Mouse (Mus musculus) hindbrain, embryonic 12.5 days (tissue): ENCODE results near the gene Fbxo40. TPM values are rescaled to one million over a fixed set of nuclear protein-coding genes. Genes with fewer than 3 reads are reported as not detected.

ENCODE experiments used
- polyA plus RNA-seq: library from polyadenylated mRNA; unstranded; fragments of >200 nt; fragmentation: Nextera tagmentation; extraction: Ambion mirVana; gene quantifications from 2 replicates; pipeline ENCODE4 v1.2.1, GENCODE M21; 2016

Fbxo40 gene
- polyA plus RNA-seq, 1 experiment from 2014 or later, result 0.04 TPM

Other genes starting within 250 kb of the Fbxo40 start
- 3.0 and 6.6 TPM in 2 replicates for gene Slc15a2, start 205.5 kb downstream of the Fbxo40 start, polyA plus RNA-seq
- 63.4 and 68.9 TPM in 2 replicates for gene Iqcb1, start 162.1 kb downstream of the Fbxo40 start, polyA plus RNA-seq
- 1.2 TPM in 2 replicates for gene Eaf2, start 115.5 kb downstream of the Fbxo40 start, polyA plus RNA-seq
- 95.7 and 96.0 TPM in 2 replicates for gene Golgb1, start 115.3 kb downstream of the Fbxo40 start, polyA plus RNA-seq
- 2.5 and 2.8 TPM in 2 replicates for gene Hcls1, start 55.5 kb downstream of the Fbxo40 start, polyA plus RNA-seq
- gene Polq, start 21.3 kb upstream of the Fbxo40 start, polyA plus RNA-seq, result 7.8 and 8.6 TPM in 2 replicates